Mouse (Mus musculus) lung, postnatal 36 days (tissue): ENCODE results near the gene Erc2.
"Not testable (repeated sequence)": the region's sequence is repeated elsewhere in the genome, so short reads cannot be mapped to it uniquely, and the experiment has no call there.

ENCODE experiments used
- DNase-seq: peaks from one replicate; pipeline ENCODE4 v3.0.0; 2022; ENCODE audit warnings: mixed read lengths

The Erc2 gene

DNA sequence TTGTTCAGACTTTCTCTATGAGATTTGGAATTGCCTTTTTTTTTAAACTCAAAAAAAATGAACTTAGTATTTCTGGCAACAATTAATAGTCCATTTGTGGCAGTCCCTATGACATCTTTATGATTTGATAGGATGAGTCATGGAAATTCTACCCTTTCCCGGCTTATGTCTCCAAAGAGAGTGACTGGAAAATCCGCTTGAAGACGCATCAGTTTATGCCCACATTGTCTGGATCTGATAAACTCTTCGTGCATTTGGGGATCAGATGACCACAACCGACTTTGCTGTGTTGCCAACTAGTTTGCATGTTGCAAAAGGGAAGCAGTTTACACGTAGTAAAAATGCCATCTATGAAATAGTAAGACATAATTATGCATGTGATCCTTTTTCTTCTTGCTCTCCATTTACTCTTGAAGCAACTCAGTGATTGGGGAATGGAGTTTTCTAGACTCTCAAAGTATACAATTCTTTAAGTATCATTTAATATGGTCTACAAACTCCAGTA is 215.4 kb downstream of the Erc2 start:
- no peak for DNase-seq

DNA sequence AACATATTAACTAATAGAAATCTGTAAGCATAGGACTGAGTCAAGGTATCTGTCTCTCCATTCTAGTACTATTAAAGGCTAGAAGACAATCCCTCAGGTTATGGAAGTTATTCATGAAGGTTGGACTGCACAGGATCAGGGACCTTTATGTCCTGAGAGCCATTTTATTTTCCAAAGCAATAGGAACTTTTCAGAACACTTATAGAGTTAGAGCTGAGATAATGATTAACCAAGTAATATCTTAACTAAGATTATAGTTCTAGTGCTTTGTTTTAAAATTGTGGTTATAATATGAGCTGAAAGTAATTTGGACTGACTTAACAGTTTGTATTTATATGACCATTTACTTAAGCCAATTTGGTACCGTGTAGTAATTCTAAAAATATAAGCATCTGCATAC is 217.9 kb downstream of the Erc2 start:
- no peak for DNase-seq

DNA sequence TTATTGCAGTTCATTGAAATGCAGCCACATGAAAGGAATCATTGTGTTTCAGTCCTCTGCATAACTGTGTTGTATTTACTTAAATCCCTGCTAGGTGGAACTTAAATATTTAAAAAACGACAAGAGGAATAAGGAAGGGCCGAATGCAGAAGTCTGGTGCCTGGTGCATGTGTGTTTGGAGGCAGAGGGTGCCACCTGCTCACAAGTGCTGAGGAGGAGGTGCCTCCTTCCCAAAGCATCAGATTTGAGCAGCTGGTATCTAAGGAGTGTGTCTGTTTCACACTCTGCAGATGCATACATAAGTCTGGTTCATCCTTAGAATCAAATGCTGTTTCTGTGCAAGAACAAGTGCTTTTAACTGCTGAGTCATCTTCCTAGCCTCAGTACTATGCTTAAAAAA is 224.6 kb downstream of the Erc2 start:
- DNase-seq = no peak

DNA sequence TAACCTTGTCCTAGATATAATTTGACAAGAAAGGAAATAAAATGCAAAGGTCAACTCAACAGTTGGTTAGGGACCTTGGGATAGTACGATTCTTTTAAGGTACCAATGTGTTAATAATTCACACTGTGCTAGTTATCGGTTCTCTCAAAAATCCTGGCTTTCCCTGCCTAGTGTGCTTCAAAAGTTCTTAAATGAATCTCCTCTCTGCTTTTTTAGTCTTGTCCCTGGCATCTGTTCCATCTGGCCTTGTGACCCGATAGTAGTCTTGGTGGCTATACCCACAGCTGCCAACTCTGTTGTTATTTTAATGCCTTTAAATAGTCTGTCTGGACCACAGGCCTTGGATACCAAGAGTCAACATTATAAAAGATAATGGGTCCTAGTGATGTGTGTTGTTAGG is 225.1 kb downstream of the Erc2 start:
- DNase-seq = no peak

DNA sequence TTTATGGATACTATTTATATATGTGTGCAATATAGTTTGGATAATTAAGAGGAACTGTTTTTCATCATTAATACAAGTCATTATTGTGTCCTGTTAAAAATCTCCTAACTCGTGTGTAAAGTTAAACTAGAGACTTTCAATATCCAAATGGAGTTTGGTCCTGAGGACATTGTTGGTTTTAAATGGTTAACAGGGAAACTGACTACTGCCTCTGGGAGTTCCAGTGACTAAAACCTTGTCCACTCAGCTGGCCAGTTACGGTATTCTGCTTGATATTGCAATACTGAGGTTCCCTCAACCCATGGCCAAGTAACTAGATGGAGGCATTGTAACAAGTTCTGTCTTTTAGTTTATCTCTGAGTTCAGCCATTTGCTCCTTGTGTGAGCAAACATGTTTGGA is 229.0 kb downstream of the Erc2 start:
- no peak for DNase-seq

DNA sequence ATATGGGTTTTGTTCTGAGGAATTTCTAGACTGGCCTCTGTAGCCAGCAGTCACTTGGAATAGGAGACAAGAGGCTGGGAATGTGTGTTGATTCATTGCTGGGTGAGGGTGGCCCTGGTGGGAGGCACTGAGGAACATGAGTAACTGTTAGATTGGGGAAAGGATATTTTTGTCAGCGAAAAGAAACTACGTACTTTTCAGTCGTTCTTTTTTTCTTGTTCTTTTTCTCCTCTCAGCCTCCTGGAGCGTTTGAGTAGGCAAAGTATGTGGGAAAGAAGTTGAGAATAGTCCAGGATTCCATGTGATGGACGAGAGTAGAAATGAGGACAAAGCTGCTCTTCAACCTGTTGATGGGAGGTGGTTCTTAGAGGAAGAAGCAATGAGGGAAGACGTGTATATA is 230.4 kb downstream of the Erc2 start:
- no peak for DNase-seq

DNA sequence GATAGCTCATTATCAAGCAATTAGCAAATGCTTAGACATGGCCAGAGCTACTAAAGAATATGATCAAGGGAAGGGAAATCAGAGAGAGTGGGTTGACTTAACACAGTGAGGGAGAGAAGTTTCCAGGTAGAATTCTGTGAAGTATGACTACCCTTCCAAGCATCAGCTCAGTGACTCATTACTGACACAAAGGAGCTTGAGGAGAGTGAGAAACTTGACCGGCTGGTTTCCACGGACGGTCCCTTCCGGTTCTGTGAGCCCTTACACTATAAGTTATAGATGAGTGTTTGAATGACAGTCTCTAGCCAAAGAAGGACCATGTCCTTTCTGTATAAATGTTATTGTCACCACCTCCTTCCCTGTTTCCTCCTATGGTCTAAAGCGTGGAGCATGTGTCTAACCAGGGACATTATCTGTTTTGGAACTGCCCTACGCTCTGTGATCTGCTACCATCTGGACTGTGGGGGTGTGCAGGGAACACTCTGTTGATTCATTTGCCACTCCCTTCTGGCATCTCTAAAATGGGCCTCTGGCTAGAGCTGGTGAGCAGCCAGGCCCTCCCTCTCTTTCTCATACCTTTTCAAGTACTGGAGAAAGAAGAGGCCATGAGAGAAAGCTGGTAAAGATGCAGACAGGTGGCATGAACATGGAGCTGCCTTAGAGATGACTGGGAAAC is 238.3 kb downstream of the Erc2 start:
- DNase-seq = no peak

DNA sequence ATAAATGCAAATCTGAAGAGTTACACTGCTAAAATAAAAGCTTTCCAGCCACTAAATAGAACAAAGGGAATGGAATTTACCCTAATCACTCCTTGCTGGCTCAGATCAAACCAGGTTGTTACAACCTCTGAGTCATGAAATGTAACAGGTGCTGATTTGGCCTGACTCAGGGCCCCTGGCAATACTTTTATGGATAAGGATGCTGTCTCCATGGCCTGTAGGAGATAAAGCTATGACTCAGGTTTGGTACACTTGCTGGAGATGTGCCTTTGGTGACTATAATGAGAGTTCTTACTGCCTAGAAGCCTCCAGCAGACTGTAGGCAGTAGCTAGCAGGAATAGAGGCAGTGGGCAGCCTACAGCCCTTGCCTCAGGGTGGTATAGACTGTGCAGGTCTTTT is 240.1 kb downstream of the Erc2 start:
- no peak for DNase-seq

DNA sequence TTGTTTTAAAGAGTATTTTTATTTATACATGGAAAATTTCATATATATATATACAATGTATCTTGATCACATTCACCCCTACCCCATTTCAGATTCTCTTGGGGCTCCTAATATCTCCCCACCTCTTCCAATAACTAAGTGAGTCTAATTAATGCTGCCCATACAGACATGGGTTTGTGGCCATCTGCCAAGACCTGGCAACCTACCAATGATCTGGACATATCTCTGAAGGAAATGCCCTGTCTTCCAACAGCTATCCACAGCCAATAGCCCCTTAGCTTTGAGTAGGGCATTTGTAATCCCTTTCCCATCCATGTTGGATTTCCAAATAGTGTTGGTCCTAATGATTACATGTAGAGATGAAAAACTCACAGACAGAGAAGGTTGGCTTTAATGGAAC is 245.2 kb downstream of the Erc2 start:
- no peak for DNase-seq

DNA sequence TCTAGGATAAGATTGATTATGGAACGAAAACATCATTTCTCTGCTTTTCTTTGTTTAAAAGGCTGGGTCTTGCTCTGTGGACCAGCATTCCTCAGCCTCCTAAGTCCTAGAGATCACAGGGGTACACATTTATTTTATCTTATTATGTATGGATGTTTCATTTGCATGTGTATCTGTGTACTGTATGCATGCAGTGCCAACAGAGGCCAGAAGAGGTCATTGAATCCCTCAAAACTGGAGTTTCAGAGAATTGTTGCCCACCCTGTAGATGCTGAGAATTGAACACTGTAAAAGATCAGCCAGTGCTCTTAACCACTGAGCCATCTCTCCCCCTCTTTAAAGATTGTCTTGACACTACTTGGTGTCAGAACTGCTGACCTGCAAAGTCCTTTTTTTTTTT is 251.4 kb downstream of the Erc2 start:
- DNase-seq = no peak

DNA sequence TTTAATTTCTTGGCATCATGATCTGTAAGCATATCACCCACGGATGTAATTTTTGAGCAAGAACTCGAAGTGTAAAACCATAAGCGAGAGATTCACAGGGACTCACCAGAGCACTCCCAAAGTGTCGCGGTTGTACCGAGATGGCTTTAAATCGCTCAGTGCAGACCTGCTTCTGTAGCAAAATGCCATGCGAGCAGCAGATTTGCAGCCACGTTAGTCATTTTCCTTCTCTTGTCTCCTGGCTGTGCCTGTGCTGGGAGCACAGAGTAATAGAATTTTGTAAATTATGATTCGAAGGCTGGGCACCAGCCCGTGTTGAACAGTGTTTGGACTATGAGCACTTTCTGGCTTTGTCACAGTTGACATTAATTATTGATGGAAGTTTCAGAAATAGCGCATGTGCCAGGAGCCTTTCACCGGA is 253.8 kb downstream of the Erc2 start:
- no peak for DNase-seq

DNA sequence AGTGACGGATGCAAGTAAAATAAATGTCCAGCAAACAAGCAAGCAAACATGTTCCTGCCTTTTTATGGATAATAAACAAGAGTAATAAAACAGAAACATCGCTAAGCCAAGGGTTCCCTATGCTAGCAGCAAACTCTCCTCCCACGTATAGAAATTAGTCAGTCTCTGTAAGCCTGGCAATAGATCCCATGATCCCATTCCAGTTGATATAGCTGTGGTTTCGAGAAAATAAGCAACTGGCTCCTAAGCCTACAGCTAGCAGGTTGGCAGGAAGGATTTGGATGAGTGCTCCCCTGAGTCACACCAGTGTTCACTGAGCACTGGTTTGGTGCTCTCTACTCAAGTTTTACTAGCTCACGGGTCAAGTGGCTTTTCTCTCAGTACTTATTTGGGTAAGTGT is 259.7 kb downstream of the Erc2 start:
- no peak for DNase-seq

DNA sequence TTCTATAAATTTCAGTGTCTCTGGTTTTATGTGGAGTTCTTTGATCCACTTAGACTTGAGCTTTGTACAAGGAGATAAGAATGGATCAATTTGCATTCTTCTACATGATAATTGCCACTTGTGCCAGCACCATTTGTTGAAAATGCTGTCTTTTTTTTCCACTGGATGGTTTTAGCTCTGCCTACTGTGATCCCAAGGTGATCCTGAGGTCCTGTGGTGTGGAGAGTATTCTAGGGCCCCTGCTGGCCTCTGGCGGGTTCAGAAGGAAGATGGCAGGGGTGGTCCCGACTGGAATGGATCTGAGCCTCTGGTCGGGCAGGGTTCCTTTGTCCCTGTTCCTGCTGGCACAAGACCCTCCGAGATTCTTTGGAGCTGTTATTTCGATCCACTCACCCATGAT is 264.1 kb downstream of the Erc2 start:
- not testable (repeated sequence) for DNase-seq

DNA sequence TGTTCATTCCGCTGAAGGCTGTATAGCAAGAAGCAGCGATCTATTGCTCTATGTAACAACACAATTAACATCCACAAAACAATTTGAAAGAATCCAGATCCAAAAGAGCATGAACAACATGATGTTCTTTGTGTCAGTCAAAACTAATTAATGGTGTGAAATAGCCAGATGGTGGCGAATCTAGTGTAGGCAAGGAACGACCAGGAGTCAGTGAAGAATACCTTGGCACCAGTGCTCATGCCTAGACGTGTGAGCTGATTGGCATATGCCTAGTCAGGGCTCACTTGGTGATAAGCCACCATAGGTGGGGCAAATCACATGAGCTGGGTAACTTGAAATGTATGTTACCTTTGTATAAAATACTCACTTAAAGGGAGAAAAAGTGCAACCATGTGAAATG is 265.3 kb downstream of the Erc2 start:
- no peak for DNase-seq

DNA sequence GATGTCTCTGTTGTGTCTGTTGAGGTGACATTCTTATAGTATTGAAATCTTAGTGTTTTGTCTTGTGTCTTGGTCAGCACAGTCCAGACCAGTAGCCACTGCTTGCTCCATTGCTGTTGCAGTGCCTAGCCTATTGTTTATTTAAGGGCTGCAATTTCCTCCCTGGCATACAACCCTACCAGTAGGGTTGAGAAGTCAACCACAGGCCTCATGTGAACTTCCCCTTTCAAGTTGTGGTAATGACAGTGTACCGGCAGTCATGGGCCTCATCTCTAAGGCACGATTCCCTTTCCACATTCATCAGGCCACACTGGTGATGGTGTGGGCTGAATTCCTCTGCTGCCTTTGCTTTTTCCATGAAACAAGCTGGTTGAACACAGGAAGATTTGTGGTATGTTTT is 267.4 kb downstream of the Erc2 start:
- peak; percentile 11 for DNase-seq

DNA sequence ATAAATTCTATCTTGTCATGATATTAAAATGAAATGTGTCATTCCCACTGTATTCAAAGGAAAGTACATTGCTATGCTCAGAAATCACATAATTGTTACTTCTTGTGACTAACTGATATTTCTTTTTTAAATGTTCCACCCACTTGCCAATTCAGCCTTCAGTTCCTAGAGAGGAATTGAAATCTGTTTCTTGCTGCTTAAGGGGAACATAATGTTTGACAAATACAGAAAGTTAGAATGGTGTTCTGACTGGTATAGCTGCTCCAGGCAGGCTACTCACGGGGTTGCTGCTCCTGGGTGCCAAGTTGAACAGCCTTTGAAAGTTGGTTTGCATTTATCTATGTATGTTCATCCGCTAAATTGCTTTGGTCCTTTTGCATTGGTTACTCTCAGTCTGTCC is 270.2 kb downstream of the Erc2 start:
- no peak for DNase-seq

DNA sequence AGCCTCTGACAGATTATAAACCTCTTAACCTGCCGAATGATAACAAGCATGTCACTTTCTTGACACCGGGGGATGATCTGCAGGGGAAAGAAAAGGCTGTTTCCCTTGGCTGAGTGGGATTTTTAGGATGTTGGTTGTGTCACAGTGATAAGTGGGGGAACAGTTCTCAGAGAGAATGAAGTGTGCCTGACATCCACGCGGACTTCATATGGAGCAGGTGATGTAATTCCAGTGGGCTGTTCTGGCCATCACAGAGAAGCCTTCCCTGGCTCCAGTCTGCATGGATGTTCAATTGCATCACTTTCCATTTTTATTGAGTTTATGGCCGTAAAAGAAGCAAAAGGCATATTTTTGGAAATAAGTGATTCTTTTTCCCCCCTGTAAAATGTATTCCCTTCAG is 279.5 kb downstream of the Erc2 start:
- no peak for DNase-seq

DNA sequence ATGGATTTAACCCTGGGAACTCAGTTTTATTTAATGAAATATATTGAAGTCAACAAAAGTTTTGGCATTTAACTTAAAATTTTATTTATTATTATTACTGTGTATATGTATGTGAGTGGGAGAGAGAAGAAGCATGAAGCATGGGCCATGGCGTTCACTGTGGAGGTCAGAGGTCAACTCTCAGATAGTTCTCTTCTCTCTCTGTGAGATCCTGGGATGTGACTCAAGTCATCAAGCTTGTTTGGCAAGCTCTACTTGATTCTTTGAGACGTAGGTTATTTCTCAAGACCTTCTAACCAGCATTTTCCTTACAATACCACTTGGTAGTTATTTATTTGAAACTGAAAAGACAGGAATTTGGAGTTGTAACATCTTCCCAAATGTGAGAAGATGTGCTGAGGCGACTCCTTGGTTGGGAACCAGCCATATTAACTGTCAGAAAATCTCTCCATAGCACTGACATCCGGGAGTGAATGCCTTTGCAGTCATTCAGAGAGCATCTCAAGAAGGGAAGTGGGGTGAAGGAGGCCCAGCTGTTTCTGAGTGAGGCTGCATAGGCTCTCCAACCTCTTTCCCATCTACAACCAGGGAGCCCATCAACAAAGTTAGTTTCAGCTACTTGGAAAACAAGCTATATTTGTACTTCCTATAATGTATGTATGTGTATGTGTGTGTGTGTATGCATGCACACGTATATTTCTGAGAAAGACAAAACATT is 299.6 kb downstream of the Erc2 start:
- no peak for DNase-seq

DNA sequence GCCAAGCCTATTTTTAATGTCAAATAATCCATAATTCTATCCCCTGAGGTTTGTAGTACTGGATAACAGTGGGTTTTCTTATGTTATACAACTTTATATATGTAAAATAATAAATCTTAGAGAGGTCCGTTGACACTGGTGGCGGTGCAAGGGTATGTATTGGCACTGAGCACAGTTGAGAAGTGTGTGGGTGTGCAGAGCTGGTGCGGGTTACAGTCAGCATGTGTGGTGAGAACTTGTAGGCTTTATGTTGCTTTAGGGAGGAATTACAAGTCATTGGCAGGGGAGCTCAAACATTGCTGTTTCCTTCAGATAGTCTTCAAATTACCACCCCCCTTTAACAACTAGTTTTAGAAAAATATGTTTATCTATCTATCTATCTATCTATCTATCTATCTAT is 305.1 kb downstream of the Erc2 start:
- DNase-seq = no peak

DNA sequence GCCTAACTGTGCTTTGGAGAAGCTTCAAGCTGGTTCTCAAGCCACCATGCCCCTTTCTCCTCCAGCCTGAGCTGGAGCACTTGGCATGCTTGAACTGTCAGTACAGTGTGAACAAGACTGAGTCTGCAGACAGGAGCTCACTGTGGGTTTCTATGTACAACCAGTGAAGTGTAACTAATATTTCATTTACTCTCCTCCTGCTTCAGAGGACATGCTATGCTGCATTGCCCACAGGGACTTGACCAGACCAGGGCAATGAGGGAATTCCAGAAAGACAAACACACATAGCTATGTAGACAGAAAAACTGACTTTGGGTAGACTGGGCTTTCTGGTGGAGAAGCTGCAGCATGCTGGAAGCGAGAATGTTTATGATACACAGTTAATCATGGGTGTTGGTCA is 311.3 kb downstream of the Erc2 start:
- DNase-seq = no peak

DNA sequence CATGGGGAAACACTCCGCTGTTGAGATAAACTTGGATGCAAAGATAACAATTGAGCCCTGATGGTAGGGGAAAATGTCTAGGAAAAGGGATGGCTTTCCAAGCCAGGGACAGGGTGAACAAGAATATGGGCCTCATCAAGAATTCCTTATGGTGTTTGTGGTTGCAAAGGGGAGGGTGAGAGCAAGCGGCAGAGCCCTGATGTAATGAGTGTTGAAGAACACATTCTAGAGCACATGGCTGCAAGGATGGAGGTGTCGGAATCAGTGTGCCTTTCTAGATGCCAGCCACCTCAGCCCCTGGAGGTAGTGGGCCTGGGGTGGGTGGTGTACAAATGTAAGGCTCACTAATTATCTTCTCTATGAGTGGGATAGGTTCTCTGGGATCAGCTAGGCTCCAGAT is 313.5 kb downstream of the Erc2 start:
- DNase-seq = no peak

DNA sequence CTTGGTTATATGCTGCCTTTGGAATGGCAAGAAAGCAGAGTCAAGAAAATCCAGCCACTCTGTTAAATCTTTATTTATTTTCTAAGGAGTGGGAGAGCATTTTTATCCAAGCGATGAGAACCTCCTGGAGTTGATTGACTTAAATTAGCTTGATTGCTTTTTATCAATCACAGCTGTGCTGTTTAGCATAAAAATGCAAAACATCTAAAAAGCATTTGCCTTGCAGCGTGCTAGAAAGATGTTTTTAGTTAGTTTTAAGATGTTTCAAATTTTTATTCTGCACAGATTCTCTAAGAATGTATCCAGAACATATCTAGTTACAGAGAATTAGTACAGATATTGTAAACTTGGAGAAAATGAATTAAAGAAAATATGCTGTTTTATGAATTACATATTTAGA is 315.7 kb downstream of the Erc2 start:
- DNase-seq = no peak

DNA sequence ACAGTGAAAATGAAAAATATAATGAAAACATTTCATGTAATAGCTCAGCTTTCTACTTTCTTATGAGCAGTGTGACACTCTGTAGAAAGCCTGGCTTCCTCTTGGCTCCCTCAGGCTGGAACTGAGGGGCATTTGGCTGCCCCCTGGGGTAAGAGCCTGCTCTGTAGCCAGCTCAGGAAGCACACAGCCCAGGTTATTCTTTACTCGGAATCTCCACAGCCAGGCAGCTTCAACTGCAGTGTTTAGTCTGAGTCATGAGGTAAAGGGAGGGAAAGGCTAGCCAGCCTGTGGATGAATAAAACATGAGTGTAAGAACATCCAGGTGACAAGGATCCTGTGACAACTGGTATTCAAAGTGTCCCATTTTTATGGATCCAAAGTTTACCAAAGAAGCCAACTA is 323.0 kb downstream of the Erc2 start:
- no peak for DNase-seq

DNA sequence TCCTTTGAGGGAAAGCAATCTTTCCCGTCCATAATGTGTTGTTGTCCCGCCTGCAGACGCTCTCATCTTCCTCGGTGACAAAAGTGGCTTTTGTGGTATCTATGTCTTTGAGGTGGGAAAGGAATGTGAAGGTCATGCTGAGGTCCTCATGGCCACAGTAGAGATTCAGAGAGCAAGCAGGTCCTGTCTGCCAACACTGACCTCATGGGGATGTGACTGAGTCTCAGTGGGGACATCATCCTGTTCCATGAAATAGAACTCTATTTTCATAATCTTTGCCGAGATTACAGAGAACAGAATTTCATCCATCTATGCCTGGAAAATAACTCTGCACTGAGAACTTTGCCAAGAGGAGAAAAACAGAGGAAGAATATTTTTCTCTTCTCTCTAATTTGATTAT is 324.0 kb downstream of the Erc2 start:
- DNase-seq = no peak

DNA sequence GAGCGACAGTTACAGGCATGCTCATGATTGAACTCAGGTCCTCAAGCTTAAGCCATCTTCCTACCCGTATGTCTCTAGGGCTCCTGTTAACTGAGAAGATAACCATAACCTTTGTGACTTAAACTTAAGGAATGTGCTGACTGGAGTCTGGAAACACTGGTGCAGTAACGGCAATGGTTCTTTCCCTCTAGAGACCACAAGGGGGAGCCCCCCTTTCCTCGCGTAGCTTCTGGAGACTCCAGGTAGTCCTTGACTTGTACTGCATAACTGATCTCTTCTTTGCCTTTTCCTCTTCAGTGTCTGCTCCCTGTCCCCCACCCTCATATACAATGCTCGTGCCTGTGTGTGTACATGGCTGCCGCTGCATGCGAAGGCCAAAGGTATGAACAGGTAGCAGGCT is 326.2 kb downstream of the Erc2 start:
- peak; percentile 30 for DNase-seq
